In the genomic region with DNA sequence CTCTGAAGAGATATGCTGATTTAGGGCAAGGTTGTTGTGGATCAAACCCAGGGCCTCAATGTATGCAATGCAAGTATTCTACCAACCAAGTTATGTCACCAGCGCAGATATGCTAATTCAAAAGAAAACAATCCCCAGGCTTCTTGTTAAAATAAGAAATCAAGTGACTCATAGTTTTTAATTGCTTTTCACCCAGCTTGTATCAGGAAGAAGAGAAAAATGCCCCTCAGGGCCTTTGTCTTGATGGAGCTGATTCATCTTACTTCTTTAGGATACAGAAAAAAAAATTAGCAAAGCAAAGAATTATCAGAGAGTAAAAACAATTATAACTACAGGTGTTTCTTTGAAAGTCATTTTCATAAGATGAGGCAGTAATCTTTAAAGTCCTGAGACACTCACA, we compare ENCODE assay signal across 21 mouse cellular contexts. TPM values are rescaled to one million over a fixed set of nuclear protein-coding genes. Genes with fewer than 3 reads are reported as not detected.
"Had no signal": no experiment of that assay in that cellular context is flagged by ENCODE, and none has a peak within 500 bp of the region (broad histone marks: within the 10 kb centered on the region; RNA-seq: fewer than 3 reads in every experiment).

No protein-coding gene starts in this region.

- H3K4me1 ChIP-seq: lung, embryonic 15.5 days; neural tube, embryonic 12.5 days had no signal

- H3K27me3 ChIP-seq: lung, embryonic 15.5 days; megakaryocyte, embryonic 14.5 days; midbrain, embryonic 13.5 days; neural tube, embryonic 12.5 days had no signal

- DNase-seq: liver, postnatal 0 days; lung, adult 2 months; lung, postnatal 14 days; lung, postnatal 36 days; retina, postnatal 1 day; right cerebral cortex, adult 18-20 months; right cerebral cortex, postnatal 25 days; right cerebral cortex, postnatal 4 days; spleen, adult 18-20 months; thymus, adult 2 months; thymus, postnatal 25 days; thymus, postnatal 4 days had no signal

- H3K9me3 ChIP-seq: lung, embryonic 15.5 days; megakaryocyte, embryonic 14.5 days; midbrain, embryonic 13.5 days; neural tube, embryonic 12.5 days had no signal

- H3K27ac ChIP-seq: lung, embryonic 15.5 days; macrophage; midbrain, embryonic 13.5 days; neural tube, embryonic 12.5 days had no signal

- H3K9ac ChIP-seq: liver, postnatal 0 days; lung, embryonic 15.5 days; midbrain, embryonic 13.5 days; neural tube, embryonic 12.5 days had no signal

- H3K4me3 ChIP-seq: lung, embryonic 15.5 days; megakaryocyte, embryonic 14.5 days; midbrain, embryonic 13.5 days; neural tube, embryonic 12.5 days had no signal

- ATAC-seq: liver, postnatal 0 days; lung, postnatal 0 days; midbrain, embryonic 13.5 days; midbrain, embryonic 16.5 days had no signal

- H3K36me3 ChIP-seq: lung, embryonic 15.5 days; midbrain, embryonic 13.5 days; neural tube, embryonic 12.5 days had no signal

RNA-seq across cellular contexts. Expression of a gene that starts 28.7 kb away (rescaled TPM):
- total RNA-seq: monocyte, adult 5-6 weeks; neutrophil, adult 5-6 weeks had no signal
- polyA plus RNA-seq: liver, postnatal 0 days; macrophage had no signal
